Mouse (Mus musculus): Measurements from ENCODE around the gene Ankrd11. TPM values are rescaled to one million over a fixed set of nuclear protein-coding genes. Genes with fewer than 3 reads are reported as not detected.

The Ankrd11 gene
- total RNA-seq, 2 experiments from 2014 or later = 145 to 177 TPM

Other genes starting within 250 kb of the Ankrd11 start
- gene Cdh15, start 194.3 kb downstream of the Ankrd11 start, total RNA-seq (2021) = under 1 TPM; 0.59 to 0.89 TPM
- 10 to 100 TPM; 58.2 to 62.2 TPM for gene Spg7, start 20.7 kb upstream of the Ankrd11 start, total RNA-seq (2021)
- gene Rpl13, start 60.1 kb upstream of the Ankrd11 start, total RNA-seq (2021) = 100 to 1,000 TPM; 350 to 427 TPM
- 10 to 100 TPM; 42.7 to 75.2 TPM for gene Cpne7, start 75.1 kb upstream of the Ankrd11 start, total RNA-seq (2021)
- not detected for gene Sult5a1, start 116.0 kb upstream of the Ankrd11 start, total RNA-seq (2021)
- gene Dpep1, start 144.0 kb upstream of the Ankrd11 start, total RNA-seq (2021) = not detected
- 100 to 1,000 TPM in 1 of 2 experiments, 10 to 100 TPM in 1; 95.8 to 113 TPM for gene Chmp1a, start 170.5 kb upstream of the Ankrd11 start, total RNA-seq (2021)
- 1 to 10 TPM; 6.4 to 7.5 TPM for gene Spata33, start 170.6 kb upstream of the Ankrd11 start, total RNA-seq (2021)
- gene Cdk10, start 182.6 kb upstream of the Ankrd11 start, total RNA-seq (2021) = 100 to 1,000 TPM in 1 of 2 experiments, 10 to 100 TPM in 1; 76.8 to 101 TPM
- 10 to 100 TPM; 86.7 to 88.8 TPM for gene Spata2l, start 194.0 kb upstream of the Ankrd11 start, total RNA-seq (2021)
- gene Zfp276, start 211.9 kb upstream of the Ankrd11 start, total RNA-seq (2021) = 10 to 100 TPM; 19.2 to 24.8 TPM
- 10 to 100 TPM; 56.1 to 67.6 TPM for gene Vps9d1, start 212.1 kb upstream of the Ankrd11 start, total RNA-seq (2021)

Measured in left cerebral cortex, postnatal 36 days (tissue).